Mouse (Mus musculus) erythroblast, embryonic 14.5 days (primary cell): ENCODE measurements around the gene Fgfr2. TPM values are rescaled to one million over a fixed set of nuclear protein-coding genes. Genes with fewer than 3 reads are reported as not detected.

Source experiments
- H3K27me3 ChIP-seq: 2 replicates; pipeline ENCODE4 v1.6.1; 2012; ENCODE audit warnings: inconsistent platforms; ENCODE audit not compliant: control insufficient read depth
- H3K36me3 ChIP-seq: 2 replicates; pipeline ENCODE4 v1.6.1; 2012; ENCODE audit warnings: mild to moderate bottlenecking, inconsistent platforms; ENCODE audit not compliant: control insufficient read depth
- H3K4me1 ChIP-seq: 2 replicates; pipeline ENCODE4 v1.6.1; 2012; ENCODE audit warnings: inconsistent platforms; ENCODE audit not compliant: control insufficient read depth
- H3K4me3 ChIP-seq: replicated peaks from 2 replicates; pipeline ENCODE3; 2012; ENCODE audit warnings: moderate library complexity, mild to moderate bottlenecking, inconsistent platforms
- H3K9me3 ChIP-seq: 2 replicates; pipeline ENCODE4 v1.6.1; 2012; ENCODE audit warnings: low read length, inconsistent platforms, mixed read lengths; ENCODE audit not compliant: control insufficient read depth
- GATA1 ChIP-seq: IDR thresholded peaks from 2 replicates; pipeline ENCODE4 v1.6.1; 2012; ENCODE audit warnings: low read length, inconsistent platforms, mixed read lengths
- TAL1 ChIP-seq: IDR thresholded peaks from 3 replicates; pipeline ENCODE4 v1.6.1; 2012; ENCODE audit warnings: low read length, inconsistent platforms, mixed read lengths
- polyA plus RNA-seq: library from polyadenylated mRNA; stranded (reverse); fragments of >175 nt; gene quantifications from 2 replicates; pipeline ENCODE4 v1.2.3, GENCODE M21; 2012

Fgfr2 gene
- polyA plus RNA-seq, 1 experiment, result not detected

DNA sequence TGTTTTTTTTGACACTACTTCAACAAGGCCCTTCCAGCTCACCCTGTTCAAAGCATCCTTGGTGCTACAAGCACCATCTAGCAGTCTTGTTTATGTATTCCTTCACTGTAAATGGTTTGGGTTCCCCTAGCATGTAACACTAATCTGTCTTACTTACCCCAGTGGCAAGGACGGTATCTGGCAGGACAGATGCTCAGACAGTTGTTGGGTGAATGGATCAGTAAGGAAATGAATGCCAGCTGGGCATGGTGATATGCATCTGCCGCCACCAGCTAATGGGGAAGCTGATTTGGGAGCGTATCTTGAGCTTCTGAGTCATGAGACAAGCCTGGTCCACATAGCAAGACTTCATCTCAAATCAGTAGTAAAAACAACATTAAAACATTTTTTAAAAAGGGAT, 2744.8 kb downstream of the Fgfr2 start:
- Histone ChIP-seq H3K4me3 (no peak overlapping the region), H3K9me3 (no peaks in the 10 kb centered on the region), H3K4me1 (no peaks in the 10 kb centered on the region), H3K27me3 (no peaks in the 10 kb centered on the region), H3K36me3 (no peaks in the 10 kb centered on the region)
- no peak for TF ChIP-seq TAL1
- TF ChIP-seq GATA1, result no peak

DNA sequence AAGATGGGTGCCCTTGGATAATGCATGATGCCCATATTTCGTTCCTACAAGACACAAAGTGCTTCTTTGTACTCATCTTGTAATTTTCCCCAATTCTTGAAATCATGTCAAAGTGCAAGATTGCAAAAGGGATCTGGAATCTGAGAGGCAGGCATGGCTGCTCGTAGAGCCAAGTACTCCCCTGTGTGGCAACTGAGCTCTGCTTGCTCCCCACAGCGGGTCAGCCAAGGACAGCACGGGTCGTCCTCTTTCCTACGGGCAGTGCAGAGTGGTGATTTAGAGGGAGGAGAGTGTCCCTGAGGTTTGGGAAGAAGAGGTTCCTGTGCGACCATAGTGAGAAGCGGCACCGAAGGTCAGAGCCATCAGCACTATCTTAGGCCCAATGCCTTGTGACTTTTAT, 2748.8 kb downstream of the Fgfr2 start:
- Histone ChIP-seq H3K4me3 (no peak overlapping the region), H3K27me3 (no peaks in the 10 kb centered on the region), H3K4me1 (no peaks in the 10 kb centered on the region), H3K36me3 (no peaks in the 10 kb centered on the region), H3K9me3 (no peaks in the 10 kb centered on the region)
- TF ChIP-seq GATA1 (no peak), TAL1 (no peak)

DNA sequence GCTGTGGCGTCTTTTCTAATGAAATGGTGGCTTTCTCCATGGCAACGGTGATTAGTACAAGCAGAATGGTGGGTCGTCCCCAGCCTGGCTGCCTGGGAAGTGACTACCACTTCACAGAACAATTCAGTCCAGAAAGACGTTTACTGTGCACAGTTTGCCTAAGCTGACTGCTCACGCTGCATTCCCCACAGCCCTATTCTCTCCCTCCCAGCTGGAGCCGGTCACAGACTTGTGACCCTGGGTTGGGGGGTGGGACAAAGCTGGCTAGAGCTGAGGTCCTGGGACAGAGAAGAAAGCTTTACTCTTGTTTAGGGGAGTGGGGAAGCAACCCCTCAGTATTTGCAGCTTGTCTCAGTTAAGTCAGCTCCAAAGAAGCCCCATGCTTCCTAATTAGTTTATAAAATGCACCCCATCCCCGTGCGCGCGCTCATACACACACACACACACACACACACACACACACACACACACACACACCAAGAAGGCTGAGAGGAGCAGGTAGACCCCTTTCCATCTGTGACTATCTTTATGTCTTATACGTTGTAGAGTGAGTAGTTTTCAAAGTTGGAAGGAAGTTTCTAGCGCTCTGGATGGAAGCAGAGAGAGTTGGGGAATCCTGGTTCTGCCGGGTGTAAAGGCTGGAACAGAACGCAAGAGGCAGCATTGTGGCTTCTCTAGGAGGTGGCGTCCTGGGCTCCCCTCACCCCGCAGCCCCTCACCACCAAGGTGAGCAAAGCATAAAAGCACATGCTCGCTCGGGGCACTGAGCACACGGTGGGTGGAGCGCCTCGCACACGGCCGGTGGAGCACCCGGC, 2754.1 kb downstream of the Fgfr2 start:
- H3K4me3 ChIP-seq, result no peak overlapping the region
- H3K36me3 ChIP-seq, result no peaks in the 10 kb centered on the region
- H3K4me1 ChIP-seq, result no peaks in the 10 kb centered on the region
- H3K9me3 ChIP-seq, result peaks cover 8% of the 10 kb centered on the region
- TF ChIP-seq TAL1 (no peak), GATA1 (no peak)
- no peaks in the 10 kb centered on the region; the same call in 1 of the 2 replicates for H3K27me3 ChIP-seq

DNA sequence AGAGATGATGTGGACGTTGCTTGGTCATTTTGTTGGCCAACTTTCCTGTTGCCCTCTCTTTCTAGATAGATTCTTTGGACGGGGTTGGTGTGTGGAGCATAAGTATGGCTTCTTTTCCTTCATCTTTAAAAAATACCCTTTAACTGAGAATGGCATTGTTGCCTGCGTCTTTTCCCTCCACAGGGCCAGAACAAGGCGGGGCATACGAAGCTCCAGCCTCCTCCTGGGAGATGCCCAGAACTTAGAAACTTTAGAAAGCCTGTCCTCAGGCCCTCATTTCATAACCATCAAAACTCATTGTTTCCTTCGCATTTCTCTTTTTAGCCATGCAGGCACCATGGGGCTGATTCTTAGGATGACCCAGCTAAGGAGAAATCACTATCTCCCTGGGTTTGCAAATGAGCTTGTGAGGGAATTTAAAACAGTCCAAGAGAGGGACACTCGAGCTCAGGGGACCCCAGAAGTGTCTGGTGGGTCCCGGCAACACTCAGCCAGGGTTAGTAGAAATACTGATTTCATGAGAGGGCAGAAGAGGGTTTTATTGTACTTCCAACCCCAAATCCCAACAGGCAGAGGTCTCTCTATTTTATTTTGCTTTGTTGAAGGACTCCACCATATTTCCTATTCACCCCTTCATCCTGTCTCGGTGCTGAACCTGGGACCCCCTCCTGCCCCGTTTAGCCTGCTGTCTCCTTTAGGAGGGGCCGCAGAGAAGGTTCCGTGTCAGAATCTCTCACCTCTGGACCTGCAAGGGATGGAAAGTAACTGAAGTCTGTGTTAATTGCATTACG, 2754.9 kb downstream of the Fgfr2 start:
- Histone ChIP-seq H3K27me3 (no peaks in the 10 kb centered on the region; the same call in 1 of the 2 replicates), H3K36me3 (no peaks in the 10 kb centered on the region), H3K4me1 (no peaks in the 10 kb centered on the region), H3K4me3 (no peak overlapping the region), H3K9me3 (peaks cover 8% of the 10 kb centered on the region)
- TF ChIP-seq TAL1 (no peak), GATA1 (no peak)

DNA sequence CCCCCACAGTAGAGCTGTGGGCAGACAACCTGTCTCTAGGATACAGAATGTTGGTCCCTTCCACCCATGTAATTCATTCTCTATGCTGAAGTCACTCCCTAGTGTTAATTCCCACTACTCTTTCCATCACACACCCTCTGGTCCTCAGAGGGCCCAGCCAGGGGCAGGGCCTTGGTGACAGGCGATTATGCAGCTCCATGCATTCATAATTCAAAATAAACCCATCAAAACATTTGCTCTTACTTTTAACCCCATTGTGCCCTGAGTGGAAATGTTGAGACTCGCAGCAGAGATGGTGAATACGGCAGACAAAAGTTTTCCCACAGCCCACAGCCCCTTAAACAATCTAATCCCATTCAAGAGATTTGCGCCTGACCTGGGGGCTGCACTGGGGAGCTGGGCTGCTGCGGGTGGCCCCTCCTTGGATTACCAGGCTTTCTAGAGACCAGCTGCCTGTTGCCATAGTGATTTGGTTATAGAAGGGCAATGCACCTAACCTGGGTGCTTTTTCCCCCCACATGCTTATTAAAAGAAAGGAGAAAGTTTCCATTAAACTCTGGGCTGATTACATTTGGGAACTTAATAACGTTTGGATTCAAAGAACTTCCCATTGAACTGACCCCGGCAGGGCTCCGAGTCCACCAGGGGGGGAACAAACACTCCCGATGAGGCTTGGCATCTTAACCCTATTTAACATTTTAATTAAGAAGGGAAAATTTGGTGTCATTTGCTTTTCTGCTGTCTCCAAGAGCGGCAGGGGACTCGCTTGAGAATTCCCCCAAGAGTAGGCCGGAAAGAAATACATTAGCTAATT, 2755.7 kb downstream of the Fgfr2 start:
- TF ChIP-seq GATA1 (no peak), TAL1 (no peak)
- Histone ChIP-seq H3K9me3 (peaks cover 8% of the 10 kb centered on the region), H3K36me3 (no peaks in the 10 kb centered on the region), H3K4me1 (no peaks in the 10 kb centered on the region), H3K27me3 (no peaks in the 10 kb centered on the region; the same call in 1 of the 2 replicates), H3K4me3 (no peak overlapping the region)

DNA sequence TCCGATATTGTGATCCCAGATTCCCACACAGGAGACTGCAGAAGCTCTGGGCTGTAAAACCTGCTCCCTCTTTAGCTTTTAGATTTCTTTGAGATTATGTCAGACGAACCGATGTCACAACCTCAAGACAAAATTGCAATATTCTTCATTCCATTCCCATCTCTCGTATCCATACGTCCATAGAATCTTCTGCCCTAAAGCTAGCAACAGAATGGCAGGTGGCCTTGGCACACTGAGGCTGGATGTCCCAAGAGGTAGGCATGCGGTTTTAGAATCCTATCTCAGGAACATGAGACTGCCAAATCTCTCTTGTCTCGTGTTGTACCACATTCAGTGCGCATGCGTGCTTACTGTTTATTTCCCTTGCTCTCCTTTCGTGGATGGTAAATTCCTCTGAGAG, 2757.4 kb downstream of the Fgfr2 start:
- peaks cover 8% of the 10 kb centered on the region for H3K9me3 ChIP-seq
- H3K4me3 ChIP-seq, result no peak overlapping the region
- no peaks in the 10 kb centered on the region for H3K36me3 ChIP-seq
- TF ChIP-seq GATA1, result no peak
- no peaks in the 10 kb centered on the region; the same call in 1 of the 2 replicates for H3K27me3 ChIP-seq
- no peaks in the 10 kb centered on the region for H3K4me1 ChIP-seq

DNA sequence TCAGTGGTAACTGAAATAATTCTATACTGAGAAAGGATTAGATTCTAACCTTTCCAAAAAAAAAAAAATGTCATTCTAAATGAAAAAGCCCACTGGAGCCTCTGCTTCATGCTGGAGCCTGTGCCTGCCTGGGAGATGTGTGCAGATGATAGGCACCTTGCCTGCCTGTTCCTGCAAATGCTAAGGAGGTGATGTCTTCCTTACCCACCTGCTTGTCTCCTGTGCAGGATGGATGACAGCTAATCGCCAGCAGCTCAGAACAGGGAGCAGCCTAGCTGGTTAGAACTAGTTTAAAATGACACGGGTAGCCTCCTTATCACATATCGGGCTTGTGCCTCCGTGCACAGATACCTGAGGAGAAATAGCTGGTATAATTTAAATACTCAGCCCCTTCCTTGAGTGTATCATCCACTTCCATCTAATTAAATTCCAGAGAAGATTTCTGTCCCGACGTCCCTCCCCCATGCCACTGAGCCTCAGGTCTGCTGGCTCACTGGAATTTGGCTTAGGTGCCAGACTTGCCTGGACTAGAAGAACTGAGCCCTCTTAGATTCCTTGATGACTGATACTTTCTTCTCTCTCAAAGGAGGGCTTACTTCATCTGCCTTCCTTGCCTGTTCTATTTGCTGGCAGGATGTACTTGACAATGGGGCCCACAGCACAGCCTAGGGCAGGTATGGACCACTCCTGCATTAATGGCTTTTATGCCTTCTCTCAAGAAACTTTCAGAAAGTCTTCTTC, 2782.6 kb downstream of the Fgfr2 start:
- H3K36me3 ChIP-seq, result no peaks in the 10 kb centered on the region
- no peaks in the 10 kb centered on the region for H3K27me3 ChIP-seq
- no peaks in the 10 kb centered on the region for H3K4me1 ChIP-seq
- no peak overlapping the region for H3K4me3 ChIP-seq
- no peak for TF ChIP-seq GATA1
- no peak for TF ChIP-seq TAL1
- no peaks in the 10 kb centered on the region for H3K9me3 ChIP-seq

DNA sequence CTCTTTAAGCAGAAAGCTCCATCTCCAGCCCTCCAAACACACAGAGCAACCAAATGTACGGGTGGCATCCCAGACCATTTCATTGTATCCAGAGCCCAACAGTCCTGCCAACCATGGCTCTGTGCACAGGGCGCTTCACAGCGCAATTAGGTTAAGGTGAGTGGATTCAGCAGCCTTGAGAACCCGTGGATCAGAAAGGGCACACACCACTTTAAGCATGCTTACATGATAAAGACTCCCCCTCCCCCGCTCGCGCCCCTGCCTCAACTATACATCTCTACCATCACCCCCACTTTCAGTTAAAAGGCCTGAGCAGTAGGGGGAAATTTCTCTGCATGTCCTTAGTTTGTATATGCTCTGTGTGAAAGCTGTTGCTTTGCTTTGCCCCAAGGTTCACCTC, 2785.5 kb downstream of the Fgfr2 start:
- no peaks in the 10 kb centered on the region for H3K4me1 ChIP-seq
- no peaks in the 10 kb centered on the region for H3K36me3 ChIP-seq
- no peaks in the 10 kb centered on the region for H3K27me3 ChIP-seq
- H3K4me3 ChIP-seq, result no peak overlapping the region
- H3K9me3 ChIP-seq, result no peaks in the 10 kb centered on the region
- no peak for TF ChIP-seq TAL1
- TF ChIP-seq GATA1, result no peak
